Mouse (Mus musculus) C2C12 (cell line): Measurements from ENCODE around the gene Adpgk.

Source experiments
- CTCF ChIP-seq: IDR thresholded peaks from one replicate; pipeline ENCODE4 v1.5.1; 2011; ENCODE audit not compliant: control insufficient read depth, insufficient read depth, insufficient read length
- MAX ChIP-seq: IDR thresholded peaks from one replicate; pipeline ENCODE4 v1.6.1; 2011; ENCODE audit warnings: mild to moderate bottlenecking, control low read depth
- USF1 ChIP-seq: IDR thresholded peaks from one replicate; pipeline ENCODE4 v1.6.1; 2011; ENCODE audit warnings: low read depth, mild to moderate bottlenecking, control low read depth, moderate library complexity

DNA sequence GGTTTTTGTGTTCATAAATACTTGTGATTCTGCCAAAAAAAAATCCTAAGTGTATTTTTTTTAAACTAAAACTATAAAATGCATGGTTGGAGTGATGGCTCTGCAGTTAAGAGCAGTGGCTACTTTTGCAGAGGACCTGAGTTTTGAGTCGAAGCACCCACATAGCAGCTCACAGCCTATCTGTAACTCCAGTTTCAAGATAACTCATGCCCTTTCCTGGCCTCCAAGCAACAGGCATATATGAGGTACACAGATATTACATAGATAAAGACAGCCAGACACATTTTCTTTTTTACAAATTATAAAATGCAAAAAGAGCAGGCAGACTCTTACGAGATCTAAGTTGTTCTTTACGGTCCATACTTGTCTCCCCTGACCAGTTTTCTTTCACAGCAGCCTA lies 45.2 kb downstream of the Adpgk start:
- TF ChIP-seq USF1 (no peak), CTCF (no peak), MAX (no peak)
